Mouse (Mus musculus): ENCODE measurements around the gene Cyp2d12. TPM values are rescaled to one million over a fixed set of nuclear protein-coding genes. Genes with fewer than 3 reads are reported as not detected.
"Not testable (repeated sequence)": the region's sequence is repeated elsewhere in the genome, so short reads cannot be mapped to it uniquely, and the experiment has no call there.

The Cyp2d12 gene
- polyA plus RNA-seq, 1 experiment from 2014 or later = not detected

GRCm38 (mm10) chr15:82532721-82533120 lies 22.2 kb upstream of the Cyp2d12 start:
- H3K9ac ChIP-seq (ENCODE audit: low read length); ATAC-seq (ENCODE audit: insufficient number of reproducible peaks, insufficient read depth, low FRiP score, low read depth); H3K9me3 ChIP-seq (ENCODE audit: control insufficient read depth, low read length); H3K27me3 ChIP-seq (ENCODE audit: control insufficient read depth, insufficient read depth, low read length); H3K27ac ChIP-seq (replicated peaks in 1 of 2; ENCODE audit: control insufficient read depth in 1 of 2, insufficient read depth in 1 of 2, low read depth in 2 of 2, low read length in 2 of 2); H3K4me3 ChIP-seq (ENCODE audit: control insufficient read depth in 1 of 2, insufficient read depth in 1 of 2, low read depth in 1 of 2, low read length in 2 of 2); H3K36me3 ChIP-seq (ENCODE audit: control insufficient read depth, insufficient read depth, low read length); H3K4me2 ChIP-seq (ENCODE audit: low read length); H3K4me1 ChIP-seq (ENCODE audit: control insufficient read depth in 2 of 2, insufficient read depth in 2 of 2, low read length in 2 of 2): not testable (repeated sequence)
- WGBS = 84% methylated on average over 3 of the region's 3 CpGs

GRCm38 (mm10) chr15:82542976-82543375 lies 11.9 kb upstream of the Cyp2d12 start:
- H3K4me1 ChIP-seq (ENCODE audit: control insufficient read depth in 2 of 2, insufficient read depth in 2 of 2, low read length in 2 of 2); H3K9me3 ChIP-seq (ENCODE audit: control insufficient read depth, low read length); H3K27ac ChIP-seq (replicated peaks in 1 of 2; ENCODE audit: control insufficient read depth in 1 of 2, insufficient read depth in 1 of 2, low read depth in 2 of 2, low read length in 2 of 2); H3K27me3 ChIP-seq (ENCODE audit: control insufficient read depth, insufficient read depth, low read length); H3K4me3 ChIP-seq (ENCODE audit: control insufficient read depth in 1 of 2, insufficient read depth in 1 of 2, low read depth in 1 of 2, low read length in 2 of 2); ATAC-seq (ENCODE audit: insufficient number of reproducible peaks, insufficient read depth, low FRiP score, low read depth); H3K36me3 ChIP-seq (ENCODE audit: control insufficient read depth, insufficient read depth, low read length); H3K4me2 ChIP-seq (ENCODE audit: low read length); H3K9ac ChIP-seq (ENCODE audit: low read length): not testable (repeated sequence)
- WGBS = 80% methylated on average over 3 of the region's 3 CpGs

DNA sequence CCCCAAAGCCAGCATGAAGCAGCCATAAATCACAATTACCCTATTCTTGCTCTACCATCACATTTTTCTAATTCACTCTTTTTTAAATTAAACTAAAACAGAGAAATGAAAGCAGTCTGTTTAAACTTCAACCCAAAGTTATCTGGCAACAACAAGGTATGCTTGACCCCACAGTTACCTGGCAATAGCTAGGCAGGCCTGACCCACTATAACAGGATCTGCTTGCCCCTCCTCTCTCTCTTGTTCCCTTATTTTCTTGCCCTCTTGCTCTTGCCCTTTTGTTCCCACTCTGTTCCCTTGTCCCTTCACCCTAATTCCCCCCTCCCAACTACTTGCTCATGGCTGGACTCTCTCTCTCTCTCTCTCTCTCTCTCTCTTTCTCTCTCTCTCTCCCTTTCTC lies 10.3 kb upstream of the Cyp2d12 start:
- not testable (repeated sequence) for H3K9me3 ChIP-seq (ENCODE audit: control insufficient read depth, low read length); H3K36me3 ChIP-seq (ENCODE audit: control insufficient read depth, insufficient read depth, low read length); H3K4me1 ChIP-seq (ENCODE audit: control insufficient read depth in 2 of 2, insufficient read depth in 2 of 2, low read length in 2 of 2); H3K27ac ChIP-seq (replicated peaks in 1 of 2; ENCODE audit: control insufficient read depth in 1 of 2, insufficient read depth in 1 of 2, low read depth in 2 of 2, low read length in 2 of 2); H3K27me3 ChIP-seq (ENCODE audit: control insufficient read depth, insufficient read depth, low read length); ATAC-seq (ENCODE audit: insufficient number of reproducible peaks, insufficient read depth, low FRiP score, low read depth); H3K4me3 ChIP-seq (ENCODE audit: control insufficient read depth in 1 of 2, insufficient read depth in 1 of 2, low read depth in 1 of 2, low read length in 2 of 2); H3K9ac ChIP-seq (ENCODE audit: low read length); H3K4me2 ChIP-seq (ENCODE audit: low read length)

- H3K27ac ChIP-seq (replicated peaks in 1 of 2; ENCODE audit: control insufficient read depth in 1 of 2, insufficient read depth in 1 of 2, low read depth in 2 of 2, low read length in 2 of 2); H3K27me3 ChIP-seq (ENCODE audit: control insufficient read depth, insufficient read depth, low read length); H3K36me3 ChIP-seq (ENCODE audit: control insufficient read depth, insufficient read depth, low read length); ATAC-seq (ENCODE audit: insufficient number of reproducible peaks, insufficient read depth, low FRiP score, low read depth); H3K9me3 ChIP-seq (ENCODE audit: control insufficient read depth, low read length); H3K9ac ChIP-seq (ENCODE audit: low read length); H3K4me3 ChIP-seq (ENCODE audit: control insufficient read depth in 1 of 2, insufficient read depth in 1 of 2, low read depth in 1 of 2, low read length in 2 of 2); H3K4me1 ChIP-seq (ENCODE audit: control insufficient read depth in 2 of 2, insufficient read depth in 2 of 2, low read length in 2 of 2); H3K4me2 ChIP-seq (ENCODE audit: low read length): not testable (repeated sequence)
- WGBS = 83% methylated on average over 4 of the region's 4 CpGs
Observed at GRCm38 (mm10) chr15:82547753-82548152, 7.1 kb upstream of the Cyp2d12 start.

DNA sequence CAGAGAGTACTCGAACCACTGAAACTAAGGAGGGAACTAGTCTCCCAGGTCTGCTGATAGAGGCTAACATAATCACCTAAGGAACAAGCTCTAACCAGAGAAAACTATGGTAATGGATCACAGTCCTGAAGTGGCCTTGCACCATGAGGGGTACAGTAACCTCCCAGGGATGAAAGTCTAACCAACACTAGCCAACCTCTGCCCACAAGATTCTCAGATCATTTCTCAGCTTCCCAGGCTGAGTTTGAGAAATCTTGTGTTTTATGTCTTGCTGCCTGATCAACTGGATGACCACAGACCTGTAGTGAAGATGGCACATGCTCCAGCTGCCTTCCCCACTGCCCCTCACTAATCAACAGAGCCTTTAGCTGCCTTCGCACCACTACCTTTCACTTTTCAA lies 1.7 kb upstream of the Cyp2d12 start:
- not testable (repeated sequence) for H3K9ac ChIP-seq (ENCODE audit: low read length); H3K9me3 ChIP-seq (ENCODE audit: control insufficient read depth, low read length); H3K4me1 ChIP-seq (ENCODE audit: control insufficient read depth in 2 of 2, insufficient read depth in 2 of 2, low read length in 2 of 2); ATAC-seq (ENCODE audit: insufficient number of reproducible peaks, insufficient read depth, low FRiP score, low read depth); H3K36me3 ChIP-seq (ENCODE audit: control insufficient read depth, insufficient read depth, low read length); H3K4me3 ChIP-seq (ENCODE audit: control insufficient read depth in 1 of 2, insufficient read depth in 1 of 2, low read depth in 1 of 2, low read length in 2 of 2); H3K27me3 ChIP-seq (ENCODE audit: control insufficient read depth, insufficient read depth, low read length); H3K27ac ChIP-seq (replicated peaks in 1 of 2; ENCODE audit: control insufficient read depth in 1 of 2, insufficient read depth in 1 of 2, low read depth in 2 of 2, low read length in 2 of 2); H3K4me2 ChIP-seq (ENCODE audit: low read length)
- WGBS = 81% methylated on average over 2 of the region's 2 CpGs

DNA sequence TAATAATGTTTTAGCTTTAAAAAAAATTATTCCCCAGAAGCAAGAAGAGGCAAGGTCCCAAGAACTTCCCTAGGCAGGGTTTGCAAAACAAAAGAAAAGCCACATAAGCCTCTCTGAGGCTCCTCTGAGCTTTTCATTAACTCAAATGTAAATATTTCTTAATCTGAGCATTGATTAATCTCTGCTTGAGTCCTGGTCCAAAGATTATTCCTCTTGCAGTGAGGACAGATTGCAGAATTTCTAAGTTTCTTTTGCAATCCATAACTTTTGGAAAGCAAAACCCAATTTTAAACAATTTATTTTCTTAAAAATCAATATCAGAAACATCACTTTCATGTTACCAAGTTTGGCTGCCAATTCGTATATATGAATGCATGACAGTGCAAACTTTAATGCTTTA lies 18.0 kb downstream of the Cyp2d12 start:
- Histone ChIP-seq H3K4me2 (ENCODE audit: low read length) (no peak overlapping the region), H3K4me1 (ENCODE audit: control insufficient read depth in 2 of 2, insufficient read depth in 2 of 2, low read length in 2 of 2) (no peaks in the 10 kb centered on the region), H3K4me3 (ENCODE audit: control insufficient read depth in 1 of 2, insufficient read depth in 1 of 2, low read depth in 1 of 2, low read length in 2 of 2) (no peak overlapping the region), H3K9me3 (ENCODE audit: control insufficient read depth, low read length) (no peaks in the 10 kb centered on the region), H3K9ac (ENCODE audit: low read length) (no peak overlapping the region), H3K36me3 (ENCODE audit: control insufficient read depth, insufficient read depth, low read length) (no peaks in the 10 kb centered on the region), H3K27me3 (ENCODE audit: control insufficient read depth, insufficient read depth, low read length) (no peaks in the 10 kb centered on the region), H3K27ac (replicated peaks in 1 of 2; ENCODE audit: control insufficient read depth in 1 of 2, insufficient read depth in 1 of 2, low read depth in 2 of 2, low read length in 2 of 2) (no peak overlapping the region)
- ATAC-seq (ENCODE audit: insufficient number of reproducible peaks, insufficient read depth, low FRiP score, low read depth) = no peak
- WGBS = 60% methylated on average over 1 of the region's 1 CpGs

GRCm38 (mm10) chr15:82579071-82579470 lies 24.2 kb downstream of the Cyp2d12 start:
- WGBS = 71% methylated on average over 2 of the region's 2 CpGs
- no peak overlapping the region for H3K4me2 ChIP-seq (ENCODE audit: low read length)
- H3K27me3 ChIP-seq (ENCODE audit: control insufficient read depth, insufficient read depth, low read length) = no peaks in the 10 kb centered on the region
- H3K4me1 ChIP-seq (ENCODE audit: control insufficient read depth in 2 of 2, insufficient read depth in 2 of 2, low read length in 2 of 2) = no peaks in the 10 kb centered on the region
- H3K9me3 ChIP-seq (ENCODE audit: control insufficient read depth, low read length) = no peaks in the 10 kb centered on the region
- no peak for ATAC-seq (ENCODE audit: insufficient number of reproducible peaks, insufficient read depth, low FRiP score, low read depth)
- no peaks in the 10 kb centered on the region for H3K36me3 ChIP-seq (ENCODE audit: control insufficient read depth, insufficient read depth, low read length)
- no peak overlapping the region for H3K4me3 ChIP-seq (ENCODE audit: control insufficient read depth in 1 of 2, insufficient read depth in 1 of 2, low read depth in 1 of 2, low read length in 2 of 2)
- no peak overlapping the region for H3K9ac ChIP-seq (ENCODE audit: low read length)
- H3K27ac ChIP-seq (replicated peaks in 1 of 2; ENCODE audit: control insufficient read depth in 1 of 2, insufficient read depth in 1 of 2, low read depth in 2 of 2, low read length in 2 of 2) = no peak overlapping the region

DNA sequence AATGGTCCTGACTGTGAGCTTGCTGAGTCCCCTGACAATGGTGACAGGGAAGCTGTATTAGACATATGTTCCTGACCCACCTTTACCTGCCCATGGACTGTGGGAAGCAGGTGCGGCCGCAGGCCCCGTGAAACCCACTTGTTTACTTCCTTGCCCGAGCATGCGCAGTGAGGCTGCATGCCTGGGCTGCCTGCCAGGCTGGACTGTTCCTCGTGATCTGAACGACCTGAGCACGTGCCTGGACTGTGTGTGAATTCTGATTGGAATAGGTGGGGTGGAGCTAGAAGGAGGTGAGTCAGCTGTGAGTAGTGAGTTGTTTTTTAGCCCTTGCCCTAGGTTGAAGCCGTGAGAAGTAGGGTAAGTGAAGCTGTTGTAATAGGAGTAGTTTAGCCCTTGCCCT lies 27.7 kb downstream of the Cyp2d12 start:
- no peak for ATAC-seq (ENCODE audit: insufficient number of reproducible peaks, insufficient read depth, low FRiP score, low read depth)
- Histone ChIP-seq H3K27ac (replicated peaks in 1 of 2; ENCODE audit: control insufficient read depth in 1 of 2, insufficient read depth in 1 of 2, low read depth in 2 of 2, low read length in 2 of 2) (no peak overlapping the region), H3K9me3 (ENCODE audit: control insufficient read depth, low read length) (no peaks in the 10 kb centered on the region), H3K9ac (ENCODE audit: low read length) (no peak overlapping the region), H3K4me1 (ENCODE audit: control insufficient read depth in 2 of 2, insufficient read depth in 2 of 2, low read length in 2 of 2) (no peaks in the 10 kb centered on the region), H3K4me2 (ENCODE audit: low read length) (no peak overlapping the region), H3K4me3 (ENCODE audit: control insufficient read depth in 1 of 2, insufficient read depth in 1 of 2, low read depth in 1 of 2, low read length in 2 of 2) (no peak overlapping the region), H3K36me3 (ENCODE audit: control insufficient read depth, insufficient read depth, low read length) (no peaks in the 10 kb centered on the region), H3K27me3 (ENCODE audit: control insufficient read depth, insufficient read depth, low read length) (no peaks in the 10 kb centered on the region)
- WGBS = 68% methylated on average over 9 of the region's 9 CpGs

Measured in heart, embryonic 14.5 days (tissue).